Mouse (Mus musculus) bone marrow, adult 2 months (tissue): ENCODE data around the gene Slc35a1.

ENCODE experiments used
- CTCF ChIP-seq: fragments of 200-500 bp; IDR thresholded peaks from 2 replicates; pipeline ENCODE4 v1.5.1; 2011; ENCODE audit warnings: low read length, control low read depth; ENCODE audit not compliant: control insufficient read depth, insufficient read depth
- POLR2A ChIP-seq: fragments of 200-500 bp; IDR thresholded peaks from 2 replicates; pipeline ENCODE4 v1.6.1; 2011; ENCODE audit warnings: low read depth, mild to moderate bottlenecking, control low read depth, low read length, borderline replicate concordance; ENCODE audit not compliant: control insufficient read depth

GRCm38 (mm10) chr4:34707248-34707647, 20.0 kb upstream of the Slc35a1 start:
- TF ChIP-seq CTCF (no peak), POLR2A (no peak)
